Mouse (Mus musculus) forebrain, embryonic 10.5 days (tissue): ENCODE data around the gene Gm21209. TPM values are rescaled to one million over a fixed set of nuclear protein-coding genes. Genes with fewer than 3 reads are reported as not detected.
"Not testable (repeated sequence)": the region's sequence is repeated elsewhere in the genome, so short reads cannot be mapped to it uniquely, and the experiment has no call there.

Experiments
- DNase-seq: peaks from one replicate; pipeline ENCODE4 v3.0.0-alpha.2; 2017; ENCODE audit warnings: low spot score; ENCODE audit errors: extremely low spot score
- H3K27ac ChIP-seq: fragments of 300-500 bp; sonication (generic); 2 replicates; pipeline ENCODE4 v1.5.1; 2016; ENCODE audit warnings: mild to moderate bottlenecking
- H3K27me3 ChIP-seq: fragments of 300-500 bp; sonication (generic); 2 replicates; pipeline ENCODE4 v1.6.1; 2016; ENCODE audit warnings: mild to moderate bottlenecking; ENCODE audit not compliant: poor library complexity, severe bottlenecking
- H3K36me3 ChIP-seq: fragments of 300-500 bp; sonication (generic); replicated peaks from 2 replicates; pipeline ENCODE4 v1.6.1; 2016; ENCODE audit warnings: mild to moderate bottlenecking, moderate library complexity
- H3K4me1 ChIP-seq: fragments of 300-500 bp; sonication (generic); 2 replicates; pipeline ENCODE4 v1.6.1; 2016
- H3K4me3 ChIP-seq: fragments of 300-500 bp; sonication (generic); 2 replicates; pipeline ENCODE4 v1.5.1; 2016; ENCODE audit warnings: mild to moderate bottlenecking, moderate library complexity
- H3K9me3 ChIP-seq: fragments of 300-500 bp; sonication (generic); 2 replicates; pipeline ENCODE4 v1.6.1; 2016; ENCODE audit warnings: mild to moderate bottlenecking, moderate library complexity
- WGBS: fragments of 180-500 bp; shearing (Covaris S2); methylation state at CpG from one replicate; pipeline ENCODE4 v1.1.7; 2016; 5-methylcytosine and 5-hydroxymethylcytosine counted together
- polyA plus RNA-seq: library from polyadenylated mRNA; unstranded; fragments of >200 nt; fragmentation: Nextera tagmentation; extraction: Ambion mirVana; gene quantifications from 2 replicates; pipeline ENCODE4 v1.2.1, GENCODE M21; 2016

The Gm21209 gene
- not detected in 2 replicates for polyA plus RNA-seq

DNA sequence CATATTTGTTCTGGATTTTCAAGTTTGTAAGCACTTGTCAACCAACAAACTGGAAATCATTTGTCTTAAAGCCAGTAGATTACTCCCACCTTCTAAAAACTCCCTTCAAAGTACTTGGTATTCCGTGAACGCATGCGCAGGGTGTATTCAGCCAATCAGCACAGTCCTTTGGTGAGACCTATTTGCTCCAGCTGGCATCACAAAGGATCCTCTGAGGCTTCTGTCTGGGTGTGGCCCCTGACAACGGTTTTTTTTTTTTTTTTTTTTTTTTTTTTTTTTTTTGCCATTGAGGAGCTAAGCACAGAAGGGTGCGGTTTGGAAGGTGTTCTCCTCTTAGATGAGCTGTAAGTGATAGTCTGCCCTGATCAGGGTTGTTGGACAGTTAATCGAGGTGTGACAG, at the start of gene Gm21209:
Gm21209 (plus strand) TSS at position 301 of the 400 bp plus-strand sequence.
- no CpG with 5 or more reads among the region's 6 CpGs for WGBS
- not testable (repeated sequence) for H3K27ac ChIP-seq, H3K9me3 ChIP-seq, H3K36me3 ChIP-seq, H3K27me3 ChIP-seq, H3K4me3 ChIP-seq, DNase-seq, H3K4me1 ChIP-seq
